Mouse (Mus musculus): ENCODE data around the gene Apol10a. TPM values are rescaled to one million over a fixed set of nuclear protein-coding genes. Genes with fewer than 3 reads are reported as not detected.
"Not testable (repeated sequence)": the region's sequence is repeated elsewhere in the genome, so short reads cannot be mapped to it uniquely, and the experiment has no call there.

Apol10a gene
- polyA plus RNA-seq, 1 experiment from 2014 or later = not detected

DNA sequence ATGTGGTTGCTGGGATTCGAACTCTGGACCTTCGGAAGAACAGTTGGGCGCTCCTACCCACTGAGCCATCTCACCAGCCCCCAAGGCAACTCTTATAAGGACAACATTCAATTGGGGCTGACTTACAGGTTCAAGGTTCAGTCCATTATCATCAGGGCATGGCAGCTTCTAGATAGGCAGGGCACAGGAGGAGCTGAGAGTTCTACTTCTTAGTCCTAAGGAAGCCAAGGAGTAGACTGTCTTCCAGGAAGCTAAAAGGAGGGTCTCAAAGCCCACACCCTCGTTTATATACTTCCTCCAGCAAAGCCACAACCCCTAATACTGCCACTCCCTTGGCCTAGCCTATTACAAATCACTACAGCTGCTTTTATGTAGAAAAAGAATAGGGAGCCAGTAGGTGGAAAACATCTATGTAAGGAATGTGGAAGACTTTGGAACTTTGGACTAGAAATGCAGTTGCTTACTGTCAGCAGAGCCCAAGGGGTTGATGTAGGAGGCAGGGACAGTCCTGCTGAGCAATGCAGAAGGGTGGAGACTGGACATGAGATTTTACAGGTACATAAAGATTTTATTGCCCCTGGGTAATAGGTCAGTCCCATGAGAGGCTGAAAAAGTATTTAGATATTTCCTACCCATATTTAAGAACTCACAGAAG, 5.4 kb downstream of the Apol10a start:
- Histone ChIP-seq H3K9ac (ENCODE audit: low read length) (no peak overlapping the region), H3K27me3 (ENCODE audit: control insufficient read depth, insufficient read depth, low read length) (no peaks in the 10 kb centered on the region), H3K4me1 (ENCODE audit: control insufficient read depth in 2 of 2, insufficient read depth in 2 of 2, low read length in 2 of 2) (no peaks in the 10 kb centered on the region), H3K4me3 (ENCODE audit: control insufficient read depth in 1 of 2, insufficient read depth in 1 of 2, low read depth in 1 of 2, low read length in 2 of 2) (no peak overlapping the region), H3K4me2 (ENCODE audit: low read length) (no peak overlapping the region), H3K9me3 (ENCODE audit: control insufficient read depth, low read length) (no peaks in the 10 kb centered on the region), H3K27ac (replicated peaks in 1 of 2; ENCODE audit: control insufficient read depth in 1 of 2, insufficient read depth in 1 of 2, low read depth in 2 of 2, low read length in 2 of 2) (no peak overlapping the region), H3K36me3 (ENCODE audit: control insufficient read depth, insufficient read depth, low read length) (no peaks in the 10 kb centered on the region)
- 73% methylated on average over 4 of the region's 4 CpGs for WGBS
- no peak for ATAC-seq (ENCODE audit: insufficient number of reproducible peaks, insufficient read depth, low FRiP score, low read depth)

DNA sequence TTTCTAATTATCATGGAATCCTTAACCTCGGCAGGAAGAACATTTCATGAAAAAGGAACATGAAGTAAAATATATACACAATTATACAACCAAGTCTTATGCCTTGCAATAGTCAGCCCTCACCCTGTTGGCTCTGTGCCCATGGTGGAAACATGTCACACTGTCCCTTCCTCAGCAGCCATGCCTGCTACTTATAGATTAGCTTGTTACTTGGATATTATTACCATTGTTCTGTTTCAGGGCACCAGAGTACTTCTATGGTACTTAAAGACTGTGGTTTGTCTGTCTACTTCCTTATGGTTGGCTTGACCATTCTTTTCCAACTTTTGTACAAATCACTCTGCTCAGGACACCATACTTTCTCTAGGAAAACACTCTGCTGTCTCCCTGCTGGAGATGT, 16.3 kb downstream of the Apol10a start:
- not testable (repeated sequence) for H3K27me3 ChIP-seq (ENCODE audit: control insufficient read depth, insufficient read depth, low read length); H3K27ac ChIP-seq (replicated peaks in 1 of 2; ENCODE audit: control insufficient read depth in 1 of 2, insufficient read depth in 1 of 2, low read depth in 2 of 2, low read length in 2 of 2); H3K36me3 ChIP-seq (ENCODE audit: control insufficient read depth, insufficient read depth, low read length); H3K4me2 ChIP-seq (ENCODE audit: low read length); H3K9me3 ChIP-seq (ENCODE audit: control insufficient read depth, low read length); H3K4me1 ChIP-seq (ENCODE audit: control insufficient read depth in 2 of 2, insufficient read depth in 2 of 2, low read length in 2 of 2); H3K4me3 ChIP-seq (ENCODE audit: control insufficient read depth in 1 of 2, insufficient read depth in 1 of 2, low read depth in 1 of 2, low read length in 2 of 2); ATAC-seq (ENCODE audit: insufficient number of reproducible peaks, insufficient read depth, low FRiP score, low read depth); H3K9ac ChIP-seq (ENCODE audit: low read length)
- WGBS = no CpG with 5 or more reads among the region's 1 CpGs

DNA sequence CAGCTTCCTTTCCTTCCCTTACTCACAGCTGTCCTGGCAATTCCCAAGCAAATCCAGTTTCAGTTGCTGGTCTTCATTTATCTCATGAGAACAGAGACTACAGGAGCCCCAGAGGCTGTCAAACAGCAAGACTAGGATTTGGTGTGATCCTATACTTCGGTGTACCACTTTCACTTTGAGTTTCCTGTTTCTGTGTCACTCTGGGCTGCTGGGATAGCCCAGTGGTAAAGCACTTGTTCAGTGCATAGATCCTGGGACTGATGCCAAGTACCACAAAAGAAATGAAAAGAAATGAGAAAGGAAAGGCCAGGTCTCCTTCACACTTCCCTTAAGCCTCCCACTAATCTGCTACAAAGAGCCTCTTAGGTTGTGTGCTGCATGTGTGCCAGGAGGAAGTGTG, 17.8 kb downstream of the Apol10a start:
- WGBS = 81% methylated on average over 1 of the region's 1 CpGs
- ATAC-seq (ENCODE audit: insufficient number of reproducible peaks, insufficient read depth, low FRiP score, low read depth) = 0 out of 2 replicates have a peak, but pooled peaks have one; percentile 54
- not testable (repeated sequence) for H3K4me2 ChIP-seq (ENCODE audit: low read length)

DNA sequence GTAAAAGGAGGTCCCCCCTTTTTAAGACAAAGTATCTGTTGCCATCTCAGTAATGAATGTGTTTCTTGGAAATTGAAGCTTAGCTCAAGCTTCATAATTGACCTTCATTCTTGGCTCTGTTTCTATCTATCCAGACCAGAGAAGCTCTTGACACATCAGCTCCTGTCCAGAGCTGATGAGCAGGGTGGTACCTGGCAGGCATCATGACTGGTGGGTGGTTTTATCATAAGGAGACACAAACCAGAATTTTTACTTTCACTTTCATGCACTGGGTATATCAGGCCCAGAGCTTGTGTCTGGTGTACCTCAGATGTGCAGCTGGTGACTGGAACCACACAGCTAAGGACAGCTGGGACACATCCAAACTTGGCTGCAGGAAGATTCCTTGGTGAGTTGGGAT, 31.1 kb downstream of the Apol10a start, which contains the start of gene Apol11a:
Gene Apol11a (plus strand): TSS at position 306 of the 400 bp plus-strand sequence.
- not testable (repeated sequence) for H3K4me2 ChIP-seq (ENCODE audit: low read length); H3K9ac ChIP-seq (ENCODE audit: low read length); ATAC-seq (ENCODE audit: insufficient number of reproducible peaks, insufficient read depth, low FRiP score, low read depth); H3K36me3 ChIP-seq (ENCODE audit: control insufficient read depth, insufficient read depth, low read length); H3K4me1 ChIP-seq (ENCODE audit: control insufficient read depth in 2 of 2, insufficient read depth in 2 of 2, low read length in 2 of 2); H3K9me3 ChIP-seq (ENCODE audit: control insufficient read depth, low read length); H3K27ac ChIP-seq (replicated peaks in 1 of 2; ENCODE audit: control insufficient read depth in 1 of 2, insufficient read depth in 1 of 2, low read depth in 2 of 2, low read length in 2 of 2); H3K4me3 ChIP-seq (ENCODE audit: control insufficient read depth in 1 of 2, insufficient read depth in 1 of 2, low read depth in 1 of 2, low read length in 2 of 2); H3K27me3 ChIP-seq (ENCODE audit: control insufficient read depth, insufficient read depth, low read length)

More for the DNA sequence above, 17.8 kb downstream of the Apol10a start:
- H3K9me3 ChIP-seq (ENCODE audit: control insufficient read depth, low read length); H3K4me1 ChIP-seq (ENCODE audit: control insufficient read depth in 2 of 2, insufficient read depth in 2 of 2, low read length in 2 of 2); H3K27ac ChIP-seq (replicated peaks in 1 of 2; ENCODE audit: control insufficient read depth in 1 of 2, insufficient read depth in 1 of 2, low read depth in 2 of 2, low read length in 2 of 2); H3K36me3 ChIP-seq (ENCODE audit: control insufficient read depth, insufficient read depth, low read length); H3K27me3 ChIP-seq (ENCODE audit: control insufficient read depth, insufficient read depth, low read length); H3K4me3 ChIP-seq (ENCODE audit: control insufficient read depth in 1 of 2, insufficient read depth in 1 of 2, low read depth in 1 of 2, low read length in 2 of 2); H3K9ac ChIP-seq (ENCODE audit: low read length): not testable (repeated sequence)

DNA sequence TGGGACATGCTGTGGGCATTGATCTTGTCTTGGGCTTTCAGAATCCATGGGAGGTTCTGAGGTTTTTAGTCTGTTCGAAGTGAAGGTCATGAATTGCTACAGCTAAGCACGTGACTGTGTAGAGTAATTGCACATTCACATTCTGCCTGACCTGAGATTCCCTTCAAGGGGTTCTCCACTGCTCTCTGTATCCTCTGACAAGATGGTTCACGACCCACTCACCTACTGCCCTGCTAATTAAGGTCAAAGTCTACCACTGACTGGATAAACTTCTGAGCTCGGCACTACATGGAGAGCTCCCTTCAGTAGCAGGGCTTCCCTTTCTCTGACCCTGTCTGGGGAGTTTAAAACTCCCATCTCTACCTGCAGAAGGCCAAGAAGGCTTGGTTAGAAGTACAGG, 43.7 kb downstream of the Apol10a start:
- H3K4me3 ChIP-seq (ENCODE audit: control insufficient read depth in 1 of 2, insufficient read depth in 1 of 2, low read depth in 1 of 2, low read length in 2 of 2); H3K27ac ChIP-seq (replicated peaks in 1 of 2; ENCODE audit: control insufficient read depth in 1 of 2, insufficient read depth in 1 of 2, low read depth in 2 of 2, low read length in 2 of 2); H3K27me3 ChIP-seq (ENCODE audit: control insufficient read depth, insufficient read depth, low read length); H3K4me2 ChIP-seq (ENCODE audit: low read length); H3K9me3 ChIP-seq (ENCODE audit: control insufficient read depth, low read length); H3K36me3 ChIP-seq (ENCODE audit: control insufficient read depth, insufficient read depth, low read length); ATAC-seq (ENCODE audit: insufficient number of reproducible peaks, insufficient read depth, low FRiP score, low read depth); H3K9ac ChIP-seq (ENCODE audit: low read length); H3K4me1 ChIP-seq (ENCODE audit: control insufficient read depth in 2 of 2, insufficient read depth in 2 of 2, low read length in 2 of 2): not testable (repeated sequence)
- 69% methylated on average over 4 of the region's 4 CpGs for WGBS

DNA sequence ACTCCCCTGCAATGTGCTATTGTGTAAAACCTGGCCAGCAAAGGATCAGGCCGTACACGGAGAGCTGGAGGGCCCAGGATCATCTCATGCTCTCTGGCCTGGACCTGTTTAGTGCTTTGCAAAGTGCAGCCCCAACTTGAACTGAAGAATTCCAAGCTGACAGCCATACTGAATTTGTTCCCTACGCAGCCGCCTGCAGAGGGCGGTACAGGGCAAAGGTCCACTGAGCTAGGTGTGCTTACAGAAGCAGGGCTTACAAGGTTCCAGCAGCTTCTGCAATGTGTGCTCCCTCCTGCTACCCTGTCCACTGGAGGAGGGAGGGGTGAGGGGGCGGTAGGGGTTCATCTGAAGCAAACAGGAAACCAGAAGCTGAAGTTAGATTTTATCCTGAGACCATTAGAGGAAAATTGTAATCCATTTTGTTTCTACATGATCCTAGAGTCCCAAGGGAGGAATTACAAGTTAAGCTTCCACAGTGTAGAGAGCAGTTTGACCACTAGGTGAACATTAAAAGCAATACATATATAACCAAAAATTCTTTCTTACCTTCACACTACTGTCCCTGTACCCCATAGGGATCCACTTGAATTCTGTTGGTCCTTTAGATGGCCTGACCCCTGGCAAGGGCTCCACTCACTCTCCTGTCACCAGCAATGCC, 46.5 kb downstream of the Apol10a start:
- 13% methylated on average over 6 of the region's 6 CpGs for WGBS

DNA sequence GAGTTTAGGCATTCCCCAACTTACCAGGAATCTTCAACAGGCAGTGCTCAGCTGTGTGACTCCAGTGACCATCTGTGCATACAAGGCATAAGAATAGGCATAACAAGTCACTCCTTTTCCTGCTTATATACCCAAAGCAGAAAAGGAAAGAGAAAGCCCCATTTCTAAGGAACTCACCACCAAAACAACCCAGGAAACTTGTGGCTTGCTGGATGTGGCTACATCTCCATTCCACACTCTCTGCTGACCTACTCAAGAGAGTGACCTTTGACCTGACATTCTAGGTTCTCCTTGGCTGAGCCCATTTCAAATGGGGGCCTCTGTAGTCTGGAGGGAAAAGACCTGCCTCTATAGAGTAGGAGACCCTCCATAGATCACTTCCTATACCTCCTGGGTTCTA, 56.4 kb downstream of the Apol10a start, which contains the start of gene Apol7c:
Gene Apol7c (minus strand): TSS at position 101 of the 400 bp plus-strand sequence.
- no peak within 1 kb of the TSS for H3K4me3 ChIP-seq (ENCODE audit: control insufficient read depth in 1 of 2, insufficient read depth in 1 of 2, low read depth in 1 of 2, low read length in 2 of 2)
- H3K27me3 ChIP-seq (ENCODE audit: control insufficient read depth, insufficient read depth, low read length) = no peaks in the 10 kb centered on the region
- H3K9me3 ChIP-seq (ENCODE audit: control insufficient read depth, low read length) = no peaks in the 10 kb centered on the region
- no peak within 1 kb of the TSS for H3K4me2 ChIP-seq (ENCODE audit: low read length)
- H3K9ac ChIP-seq (ENCODE audit: low read length) = no peak within 1 kb of the TSS
- no peak for ATAC-seq (ENCODE audit: insufficient number of reproducible peaks, insufficient read depth, low FRiP score, low read depth)
- no peaks in the 10 kb centered on the region for H3K4me1 ChIP-seq (ENCODE audit: control insufficient read depth in 2 of 2, insufficient read depth in 2 of 2, low read length in 2 of 2)
- H3K27ac ChIP-seq (replicated peaks in 1 of 2; ENCODE audit: control insufficient read depth in 1 of 2, insufficient read depth in 1 of 2, low read depth in 2 of 2, low read length in 2 of 2) = no peak within 1 kb of the TSS
- no peaks in the 10 kb centered on the region for H3K36me3 ChIP-seq (ENCODE audit: control insufficient read depth, insufficient read depth, low read length)

More for the DNA sequence above, 46.5 kb downstream of the Apol10a start:
- not testable (repeated sequence) for H3K9ac ChIP-seq (ENCODE audit: low read length); H3K9me3 ChIP-seq (ENCODE audit: control insufficient read depth, low read length); H3K27me3 ChIP-seq (ENCODE audit: control insufficient read depth, insufficient read depth, low read length); ATAC-seq (ENCODE audit: insufficient number of reproducible peaks, insufficient read depth, low FRiP score, low read depth); H3K4me1 ChIP-seq (ENCODE audit: control insufficient read depth in 2 of 2, insufficient read depth in 2 of 2, low read length in 2 of 2); H3K27ac ChIP-seq (replicated peaks in 1 of 2; ENCODE audit: control insufficient read depth in 1 of 2, insufficient read depth in 1 of 2, low read depth in 2 of 2, low read length in 2 of 2); H3K4me2 ChIP-seq (ENCODE audit: low read length); H3K36me3 ChIP-seq (ENCODE audit: control insufficient read depth, insufficient read depth, low read length); H3K4me3 ChIP-seq (ENCODE audit: control insufficient read depth in 1 of 2, insufficient read depth in 1 of 2, low read depth in 1 of 2, low read length in 2 of 2)

DNA sequence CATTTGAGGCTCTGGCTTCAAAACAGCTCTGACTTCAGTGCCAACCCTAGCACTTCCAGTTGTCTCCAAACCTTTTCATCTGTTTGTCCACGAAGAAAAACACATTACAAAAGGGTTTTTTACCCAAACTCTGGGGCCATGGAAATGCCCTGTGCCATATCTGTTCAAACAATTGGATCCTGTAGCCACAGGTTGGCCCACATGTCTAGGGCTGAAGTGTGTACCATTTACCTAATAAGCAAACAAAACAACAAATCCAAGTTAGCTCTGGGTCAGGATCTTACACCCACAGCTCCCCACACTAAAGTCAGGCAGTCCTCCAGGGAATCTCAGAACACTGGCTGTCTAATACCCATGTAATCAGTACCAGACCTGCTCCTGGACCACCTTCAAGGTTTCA, 62.4 kb downstream of the Apol10a start:
- not testable (repeated sequence) for H3K9ac ChIP-seq (ENCODE audit: low read length); H3K4me1 ChIP-seq (ENCODE audit: control insufficient read depth in 2 of 2, insufficient read depth in 2 of 2, low read length in 2 of 2); H3K36me3 ChIP-seq (ENCODE audit: control insufficient read depth, insufficient read depth, low read length); H3K27ac ChIP-seq (replicated peaks in 1 of 2; ENCODE audit: control insufficient read depth in 1 of 2, insufficient read depth in 1 of 2, low read depth in 2 of 2, low read length in 2 of 2); H3K4me2 ChIP-seq (ENCODE audit: low read length); H3K27me3 ChIP-seq (ENCODE audit: control insufficient read depth, insufficient read depth, low read length); ATAC-seq (ENCODE audit: insufficient number of reproducible peaks, insufficient read depth, low FRiP score, low read depth); H3K9me3 ChIP-seq (ENCODE audit: control insufficient read depth, low read length); H3K4me3 ChIP-seq (ENCODE audit: control insufficient read depth in 1 of 2, insufficient read depth in 1 of 2, low read depth in 1 of 2, low read length in 2 of 2)
- WGBS = 26% methylated on average over 1 of the region's 1 CpGs
